Mouse (Mus musculus) cerebral cortex, adult 2 months (tissue): Measurements from ENCODE around the gene Pcsk4.

Source experiments
- WGBS: fragments of 180-500 bp; shearing (Covaris S2); methylation state at CpG from one replicate; pipeline ENCODE4 v1.1.7; 2018; 5-methylcytosine and 5-hydroxymethylcytosine counted together

Pcsk4 gene

DNA sequence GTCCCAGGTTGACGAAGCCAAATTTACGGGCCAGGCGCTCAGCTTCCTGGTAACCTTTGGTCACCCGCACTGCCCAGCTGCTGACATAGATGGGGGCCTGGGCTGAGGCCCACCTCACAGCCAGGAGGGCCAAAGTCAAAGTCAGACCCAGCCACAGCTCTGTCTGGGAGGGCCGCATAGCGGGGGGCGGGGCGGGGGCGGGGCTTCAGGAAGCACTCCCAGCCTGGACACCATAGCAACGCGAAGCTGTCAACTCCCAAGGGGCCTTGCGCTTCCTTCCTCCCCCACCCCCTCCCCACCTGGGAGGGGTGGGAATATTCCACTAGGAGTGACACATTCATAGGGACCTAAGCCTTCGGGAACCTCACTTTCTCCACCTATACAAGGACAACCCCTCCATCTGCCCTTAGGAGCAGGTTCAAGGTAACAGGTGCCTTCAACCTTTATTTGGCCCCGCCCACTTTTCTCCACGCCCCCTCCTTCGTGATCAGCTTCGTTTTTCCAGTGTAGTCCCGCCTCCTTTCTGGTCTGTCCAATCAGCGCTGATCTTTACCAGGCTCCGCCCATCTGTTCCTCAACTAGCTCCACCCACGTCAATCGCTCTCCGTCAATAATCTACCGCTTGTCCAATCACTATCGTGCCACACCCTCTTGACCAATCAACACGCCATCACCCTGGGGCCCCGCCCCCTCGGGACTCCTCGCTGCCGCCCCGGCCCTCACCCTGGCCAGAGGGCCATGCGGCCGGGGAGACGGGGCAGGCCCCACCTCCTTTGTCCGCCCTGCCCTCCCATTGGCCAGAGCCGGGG is at the start of gene Pcsk4, which contains the start of gene Reep6:
Gene Pcsk4, minus strand, starts transcription at position 226 of the 809 bp plus-strand sequence.
Gene Reep6, plus strand, starts transcription at position 681 of the 809 bp plus-strand sequence.
- 7% methylated on average over 36 of the region's 36 CpGs for WGBS

- 58% methylated on average over 10 of the region's 10 CpGs for WGBS
Measured at GRCm38 (mm10) chr10:80377716-80378115, 48.4 kb upstream of the Pcsk4 start.

- WGBS: 2% methylated on average over 7 of the region's 7 CpGs
Measured at GRCm38 (mm10) chr10:80376160-80376559, 46.9 kb upstream of the Pcsk4 start.

DNA sequence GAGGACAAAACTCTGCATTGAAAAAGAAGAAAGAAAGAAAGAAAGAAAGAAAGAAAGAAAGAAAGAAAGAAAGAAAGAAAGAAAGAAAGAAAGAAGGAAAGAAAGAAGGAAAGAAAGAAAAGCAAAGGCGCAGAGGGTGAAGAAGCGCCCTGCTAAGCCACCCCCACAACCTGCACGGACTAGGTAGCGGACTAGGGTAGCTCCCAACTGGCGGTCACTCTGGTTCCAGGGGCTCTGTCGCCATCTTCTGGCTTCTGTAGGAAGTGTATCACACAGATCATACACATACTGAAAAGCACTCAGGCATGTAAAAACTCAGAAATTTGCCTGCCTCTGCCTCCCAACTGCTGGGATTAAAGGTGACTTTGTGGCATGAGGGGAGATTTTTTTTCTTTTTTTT is 44.8 kb upstream of the Pcsk4 start:
- WGBS: 30% methylated on average over 6 of the region's 6 CpGs

GRCm38 (mm10) chr10:80372706-80373105 is 43.4 kb upstream of the Pcsk4 start:
- WGBS: 42% methylated on average over 6 of the region's 6 CpGs

DNA sequence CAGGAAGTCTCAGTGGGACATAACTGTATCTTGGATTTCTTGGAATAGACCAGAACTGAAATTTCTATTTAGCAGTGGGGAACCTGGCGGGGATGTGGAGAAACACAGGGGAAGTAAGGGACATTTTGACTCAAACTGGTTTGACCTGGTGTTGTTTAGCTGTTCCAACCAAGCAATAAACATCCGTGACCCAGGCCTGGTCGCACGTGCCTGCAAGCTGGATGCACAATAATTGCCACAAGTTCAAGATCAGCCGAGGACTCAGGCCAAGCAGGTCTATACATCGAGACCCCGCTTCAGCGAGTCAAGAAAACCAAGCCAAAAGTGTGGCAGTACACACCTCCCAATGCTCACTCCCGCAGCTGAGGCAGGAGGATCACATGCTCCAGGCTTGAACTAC is 42.7 kb upstream of the Pcsk4 start:
- 63% methylated on average over 9 of the region's 9 CpGs for WGBS

GRCm38 (mm10) chr10:80371411-80371966 is 42.2 kb upstream of the Pcsk4 start:
- 16% methylated on average over 12 of the region's 12 CpGs for WGBS

DNA sequence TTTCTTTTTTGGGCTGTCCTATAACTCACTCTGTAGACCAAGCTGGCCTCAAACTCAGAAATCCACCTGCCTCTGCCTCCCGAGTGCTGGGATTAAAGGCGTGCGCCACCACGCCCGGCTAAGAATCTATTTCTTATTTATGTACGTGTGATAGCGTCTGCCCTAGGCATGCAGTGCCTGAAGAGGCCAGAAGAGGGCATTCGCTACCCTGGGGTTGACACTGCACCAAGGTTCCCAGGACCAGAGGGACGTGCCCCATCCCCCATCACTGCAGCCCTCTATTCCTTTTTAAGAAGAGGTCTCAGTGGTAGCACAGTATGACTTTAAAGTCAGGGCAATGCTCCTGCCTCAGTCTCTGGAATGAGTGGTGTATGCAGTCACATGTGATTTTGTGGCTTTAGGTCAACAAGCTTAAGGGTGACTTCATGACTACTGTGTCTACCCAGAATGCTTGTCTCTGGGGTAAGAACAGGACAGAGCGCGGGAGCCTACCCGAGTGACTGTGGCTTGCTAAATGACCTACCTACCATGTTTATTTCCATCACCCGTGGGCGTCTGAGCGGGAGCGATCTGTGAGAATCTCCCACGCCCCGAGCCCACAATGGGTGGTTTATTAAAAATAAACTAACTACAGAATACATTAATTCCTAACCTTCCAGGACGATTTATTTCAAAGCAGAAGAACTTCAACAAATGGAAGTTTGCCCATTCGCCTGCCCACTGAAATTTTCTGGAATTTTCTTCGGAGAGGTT is 40.9 kb upstream of the Pcsk4 start:
- WGBS: 61% methylated on average over 21 of the region's 21 CpGs

DNA sequence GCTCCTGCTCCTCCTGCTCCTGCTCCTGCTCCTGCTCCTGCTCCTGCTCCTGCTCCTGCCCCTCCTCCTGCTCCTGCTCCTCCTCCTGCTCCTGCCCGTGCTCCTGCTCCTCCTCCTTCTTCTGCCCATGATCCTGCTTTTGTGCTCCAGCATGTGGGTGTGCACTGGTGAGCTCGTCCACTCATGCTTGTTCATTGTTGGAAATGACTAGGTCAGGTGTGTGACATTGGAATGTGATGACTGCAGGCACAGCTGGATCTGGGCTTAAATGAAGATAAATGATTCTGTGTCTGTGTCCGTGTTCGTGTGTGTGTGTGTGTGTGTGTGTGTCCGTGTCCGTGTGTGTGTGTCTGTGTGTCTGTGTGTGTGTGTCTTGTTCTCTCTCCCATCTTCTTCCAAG is 39.1 kb upstream of the Pcsk4 start:
- 87% methylated on average over 6 of the region's 6 CpGs for WGBS

GRCm38 (mm10) chr10:80367954-80368353 is 38.7 kb upstream of the Pcsk4 start:
- WGBS: 59% methylated on average over 5 of the region's 5 CpGs

DNA sequence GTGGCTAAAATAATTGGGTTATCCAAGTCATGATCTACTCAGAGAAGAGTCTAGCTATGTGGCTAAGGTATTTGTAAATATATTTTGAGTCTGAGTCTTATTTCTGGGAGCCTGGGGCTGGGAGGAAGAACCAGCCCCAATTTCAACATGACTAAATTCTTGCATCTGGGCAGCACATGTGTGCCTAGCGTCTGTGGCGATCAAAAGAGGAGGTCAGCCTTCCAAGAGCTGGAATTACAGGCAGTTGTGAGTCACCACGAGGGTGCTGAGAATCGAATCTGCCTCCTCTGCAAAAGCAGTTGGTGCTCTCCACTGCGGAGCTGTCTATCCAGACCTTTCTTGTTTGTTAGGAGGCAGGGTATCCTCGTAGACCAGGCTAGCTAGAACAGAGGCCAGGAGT is 36.4 kb upstream of the Pcsk4 start:
- WGBS: 65% methylated on average over 6 of the region's 6 CpGs

GRCm38 (mm10) chr10:80363734-80364133 is 34.4 kb upstream of the Pcsk4 start:
- 36% methylated on average over 6 of the region's 6 CpGs for WGBS

DNA sequence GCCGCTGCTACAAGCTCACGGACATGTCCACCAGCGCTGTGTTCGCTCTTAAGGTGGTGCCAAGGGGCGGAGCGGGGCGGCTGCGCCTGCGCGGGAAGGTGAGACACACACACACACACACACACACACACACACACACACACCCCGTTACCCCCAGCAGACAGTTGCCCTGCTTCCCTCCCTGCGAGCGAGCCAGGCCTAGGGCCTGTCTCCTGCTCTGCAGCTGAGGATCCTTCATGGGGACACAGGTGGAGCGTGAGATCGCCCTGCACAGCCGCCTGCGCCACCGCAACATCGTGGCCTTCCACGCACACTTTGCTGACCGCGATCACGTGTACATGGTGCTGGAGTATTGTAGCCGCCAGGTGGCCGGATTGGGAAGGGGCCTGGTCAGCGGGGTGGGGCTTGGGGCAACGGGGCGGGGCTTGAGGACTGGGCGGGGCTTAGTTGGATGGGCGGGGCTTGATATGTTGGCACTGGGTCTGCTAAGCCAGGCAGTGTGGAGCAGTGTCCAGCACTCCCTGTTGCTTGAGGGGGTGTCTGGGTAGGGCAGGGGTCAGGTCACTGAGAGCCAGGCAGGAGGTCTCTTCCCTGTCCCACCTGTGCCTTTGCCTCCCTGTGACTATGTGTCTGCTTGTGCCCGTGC is 28.8 kb upstream of the Pcsk4 start:
- WGBS: 8% methylated on average over 31 of the region's 31 CpGs

- 18% methylated on average over 7 of the region's 7 CpGs for WGBS
Measured at GRCm38 (mm10) chr10:80357336-80357735, 28.0 kb upstream of the Pcsk4 start.

GRCm38 (mm10) chr10:80356737-80357136 is 27.4 kb upstream of the Pcsk4 start:
- WGBS: under 1% methylated on average over 34 of the region's 34 CpGs

DNA sequence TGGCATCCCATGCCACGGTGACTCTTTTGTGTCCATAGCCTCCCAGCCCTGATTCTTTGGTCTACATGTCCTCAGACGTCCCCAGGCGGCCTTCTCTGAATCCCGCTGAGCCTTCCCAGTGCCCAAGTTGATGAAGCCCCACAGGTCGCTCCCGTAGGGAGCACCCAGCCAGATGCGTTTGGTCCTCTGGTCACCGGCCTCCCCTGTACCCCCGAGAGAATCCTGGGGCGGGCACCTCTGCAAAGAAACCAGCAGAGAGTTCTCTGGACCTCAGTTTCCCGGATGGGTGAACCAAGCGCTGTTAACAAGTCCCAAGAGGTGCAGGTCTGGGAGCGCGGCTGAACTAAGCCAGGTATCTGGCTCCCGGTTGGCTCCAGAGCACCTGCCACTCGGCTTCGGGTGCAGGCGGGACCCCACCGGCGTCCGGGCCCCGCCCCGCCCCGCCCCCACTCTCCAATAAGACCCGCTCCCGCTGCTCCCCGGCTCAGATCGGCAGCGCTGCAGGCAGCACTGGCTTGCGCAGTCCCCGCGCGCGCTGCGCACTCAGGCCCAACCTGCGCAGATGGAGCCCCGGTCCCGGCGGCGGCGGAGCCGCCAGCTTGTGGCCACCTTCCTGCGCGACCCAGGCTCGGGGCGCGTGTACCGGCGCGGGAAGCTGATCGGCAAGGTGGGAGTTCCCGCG is 26.8 kb upstream of the Pcsk4 start, which contains the start of gene Plk5:
Gene Plk5, plus strand, starts transcription at position 459 of the 682 bp plus-strand sequence.
- 3% methylated on average over 53 of the region's 53 CpGs for WGBS

DNA sequence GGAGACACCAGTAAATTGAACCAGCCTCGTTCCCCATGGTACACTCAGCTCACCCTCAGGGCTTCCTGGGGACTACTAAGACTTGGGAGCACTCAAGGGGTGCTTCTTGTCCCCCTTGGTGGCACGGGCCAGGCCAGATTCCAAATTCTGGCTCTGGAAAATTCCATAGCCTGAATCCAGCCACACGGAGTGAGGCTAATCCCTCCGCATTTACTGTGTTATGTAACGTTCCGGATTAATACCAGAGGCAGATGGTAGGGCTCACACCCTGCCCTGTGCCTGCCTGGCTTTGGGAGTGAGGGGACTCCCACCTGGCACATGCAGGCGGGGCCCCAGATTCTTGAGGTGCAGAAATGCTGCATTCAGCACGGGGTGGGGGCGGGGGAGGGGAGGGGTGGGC is 26.1 kb upstream of the Pcsk4 start:
- 20% methylated on average over 9 of the region's 9 CpGs for WGBS

GRCm38 (mm10) chr10:80352727-80353126 is 23.4 kb upstream of the Pcsk4 start:
- WGBS: 67% methylated on average over 8 of the region's 8 CpGs

GRCm38 (mm10) chr10:80351896-80352295 is 22.6 kb upstream of the Pcsk4 start:
- WGBS: 40% methylated on average over 11 of the region's 11 CpGs

DNA sequence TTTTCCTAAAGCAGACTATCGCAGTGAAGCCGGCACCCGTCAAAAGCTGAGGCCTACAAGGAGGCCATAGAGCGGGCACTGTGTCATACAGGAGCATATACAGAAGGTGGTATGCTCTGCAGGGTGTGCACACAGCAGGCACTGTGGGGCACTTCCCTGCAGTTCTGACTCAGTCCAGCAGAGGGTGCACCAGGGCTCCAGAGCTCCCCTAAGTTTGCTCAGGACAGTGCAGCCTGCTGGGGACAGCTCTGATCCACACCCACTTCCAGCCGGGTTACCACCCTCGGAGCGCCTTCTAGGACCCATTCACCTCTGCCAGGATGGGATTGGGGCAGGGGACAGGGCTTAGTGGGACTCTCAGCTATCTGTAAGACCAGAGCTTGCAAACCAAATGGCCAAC is 21.0 kb upstream of the Pcsk4 start:
- WGBS: 15% methylated on average over 7 of the region's 7 CpGs

GRCm38 (mm10) chr10:80348981-80349380 is 19.7 kb upstream of the Pcsk4 start:
- 22% methylated on average over 26 of the region's 26 CpGs for WGBS
